Mouse (Mus musculus): ENCODE measurements around the gene Afm. TPM values are rescaled to one million over a fixed set of nuclear protein-coding genes. Genes with fewer than 3 reads are reported as not detected.

The Afm gene
- total and polyA plus RNA-seq, 2 experiments from 2014 or later = not detected

DNA sequence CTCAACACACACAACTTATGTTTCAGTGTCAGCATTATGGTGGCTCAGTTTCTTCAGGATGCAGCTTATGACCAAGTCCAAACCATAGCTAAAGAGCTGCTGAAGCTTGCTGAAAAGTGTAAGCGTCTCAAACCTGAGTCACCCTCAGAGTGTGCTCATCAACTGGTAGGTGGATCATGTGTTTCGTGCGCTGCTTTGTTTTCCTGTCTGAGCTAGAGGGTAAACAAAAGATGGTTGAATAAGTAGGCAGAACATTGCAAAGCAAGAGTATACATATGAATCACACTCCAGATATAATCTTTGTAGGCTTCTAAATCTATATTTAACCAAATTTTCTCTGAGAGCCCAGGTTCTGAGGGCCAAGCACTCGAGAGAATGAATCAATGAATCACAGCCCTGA is 45.4 kb downstream of the Afm start:
- H3K9ac ChIP-seq (replicated peaks; ENCODE audit: low read length) = no peak overlapping the region
- no peaks in the 10 kb centered on the region for H3K9me3 ChIP-seq (ENCODE audit: low read length)
- H3K36me3 ChIP-seq (ENCODE audit: insufficient read depth, low read length) = no peaks in the 10 kb centered on the region
- TF ChIP-seq CTCF (IDR thresholded peaks at IDR 0.05; ENCODE audit: low read depth) = no peak
- whole genome bisulfite sequencing = 86% methylated on average over 4 of the region's 4 CpGs
- no peak overlapping the region for H3K27ac ChIP-seq
- H3K27me3 ChIP-seq (ENCODE audit: insufficient read depth, low read length) = no peaks in the 10 kb centered on the region
- ATAC-seq (no peak), DNase-seq (ENCODE audit: low spot score) (no peak)
- H3K4me2 ChIP-seq (ENCODE audit: low read depth, low read length) = no peak overlapping the region
- no peaks in the 10 kb centered on the region for H3K4me1 ChIP-seq (ENCODE audit: insufficient read depth, low read length)
- no peak overlapping the region for H3K4me3 ChIP-seq (ENCODE audit: low read length)

- H3K4me2 ChIP-seq (ENCODE audit: low read depth, low read length) = no peak overlapping the region
- H3K27ac ChIP-seq = no peak overlapping the region
- DNase-seq (ENCODE audit: low spot score) (no peak), ATAC-seq (no peak)
- TF ChIP-seq CTCF (IDR thresholded peaks at IDR 0.05; ENCODE audit: low read depth) = no peak
- H3K4me1 ChIP-seq (ENCODE audit: insufficient read depth, low read length) = no peaks in the 10 kb centered on the region
- no peaks in the 10 kb centered on the region for H3K9me3 ChIP-seq (ENCODE audit: low read length)
- H3K4me3 ChIP-seq (ENCODE audit: low read length) = no peak overlapping the region
- no peaks in the 10 kb centered on the region for H3K27me3 ChIP-seq (ENCODE audit: insufficient read depth, low read length)
- no peaks in the 10 kb centered on the region for H3K36me3 ChIP-seq (ENCODE audit: insufficient read depth, low read length)
- H3K9ac ChIP-seq (replicated peaks; ENCODE audit: low read length) = no peak overlapping the region
- WGBS = 80% methylated on average over 6 of the region's 6 CpGs
These were observed 46.5 kb downstream of the Afm start for GRCm38 (mm10) chr5:90565205-90565604.

- Histone ChIP-seq H3K9me3 (ENCODE audit: low read length) (no peaks in the 10 kb centered on the region), H3K27me3 (ENCODE audit: insufficient read depth, low read length) (no peaks in the 10 kb centered on the region), H3K36me3 (ENCODE audit: insufficient read depth, low read length) (no peaks in the 10 kb centered on the region), H3K4me1 (ENCODE audit: insufficient read depth, low read length) (no peaks in the 10 kb centered on the region), H3K4me2 (ENCODE audit: low read depth, low read length) (no peak overlapping the region), H3K4me3 (ENCODE audit: low read length) (no peak overlapping the region), H3K9ac (replicated peaks; ENCODE audit: low read length) (no peak overlapping the region), H3K27ac (no peak overlapping the region)
- WGBS = 84% methylated on average over 5 of the region's 5 CpGs
- ATAC-seq (no peak), DNase-seq (ENCODE audit: low spot score) (no peak)
- TF ChIP-seq CTCF (IDR thresholded peaks at IDR 0.05; ENCODE audit: low read depth) = no peak
These were observed 49.1 kb downstream of the Afm start for GRCm38 (mm10) chr5:90567788-90568187.

DNA sequence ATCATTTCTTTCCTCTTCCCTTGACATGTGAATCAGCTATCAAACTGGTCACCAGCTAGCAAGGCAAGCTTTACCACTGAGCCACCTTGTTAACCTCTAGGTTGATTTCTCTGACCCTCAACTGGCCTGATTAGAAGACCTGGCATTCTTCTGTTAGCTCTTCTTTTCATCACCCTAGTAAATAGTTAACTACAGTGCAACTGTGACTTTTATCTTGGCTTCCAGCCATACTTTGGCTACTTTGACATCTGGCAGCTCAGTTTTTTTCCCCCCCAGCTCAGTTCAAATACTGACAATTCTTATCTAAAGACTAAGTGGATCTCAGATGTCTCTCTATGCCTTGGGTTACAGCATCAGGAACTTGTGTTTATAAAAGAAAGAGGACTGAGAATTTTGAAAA is 49.6 kb downstream of the Afm start:
- no peak overlapping the region for H3K27ac ChIP-seq
- no peak for TF ChIP-seq CTCF (IDR thresholded peaks at IDR 0.05; ENCODE audit: low read depth)
- ATAC-seq (no peak), DNase-seq (ENCODE audit: low spot score) (peak; percentile 22)
- H3K27me3 ChIP-seq (ENCODE audit: insufficient read depth, low read length) = no peaks in the 10 kb centered on the region
- no peak overlapping the region for H3K4me3 ChIP-seq (ENCODE audit: low read length)
- H3K9me3 ChIP-seq (ENCODE audit: low read length) = no peaks in the 10 kb centered on the region
- no peaks in the 10 kb centered on the region for H3K36me3 ChIP-seq (ENCODE audit: insufficient read depth, low read length)
- no peaks in the 10 kb centered on the region for H3K4me1 ChIP-seq (ENCODE audit: insufficient read depth, low read length)
- no peak overlapping the region for H3K4me2 ChIP-seq (ENCODE audit: low read depth, low read length)
- H3K9ac ChIP-seq (replicated peaks; ENCODE audit: low read length) = no peak overlapping the region

- peak overlapping the region; percentile 2; the same call in 1 of the 2 replicates for H3K4me2 ChIP-seq (ENCODE audit: low read depth, low read length)
- TF ChIP-seq CTCF (IDR thresholded peaks at IDR 0.05; ENCODE audit: low read depth) = no peak
- no peaks in the 10 kb centered on the region for H3K36me3 ChIP-seq (ENCODE audit: insufficient read depth, low read length)
- H3K9me3 ChIP-seq (ENCODE audit: low read length) = no peaks in the 10 kb centered on the region
- no peak overlapping the region for H3K27ac ChIP-seq
- H3K4me1 ChIP-seq (ENCODE audit: insufficient read depth, low read length) = no peaks in the 10 kb centered on the region
- no peak overlapping the region for H3K9ac ChIP-seq (replicated peaks; ENCODE audit: low read length)
- no peak overlapping the region for H3K4me3 ChIP-seq (ENCODE audit: low read length)
- no peak for ATAC-seq
- peak; percentile 45 for DNase-seq (ENCODE audit: low spot score)
- 21% methylated on average over 3 of the region's 3 CpGs for WGBS
- no peaks in the 10 kb centered on the region for H3K27me3 ChIP-seq (ENCODE audit: insufficient read depth, low read length)
These were observed 52.5 kb downstream of the Afm start for GRCm38 (mm10) chr5:90571216-90571615.

DNA sequence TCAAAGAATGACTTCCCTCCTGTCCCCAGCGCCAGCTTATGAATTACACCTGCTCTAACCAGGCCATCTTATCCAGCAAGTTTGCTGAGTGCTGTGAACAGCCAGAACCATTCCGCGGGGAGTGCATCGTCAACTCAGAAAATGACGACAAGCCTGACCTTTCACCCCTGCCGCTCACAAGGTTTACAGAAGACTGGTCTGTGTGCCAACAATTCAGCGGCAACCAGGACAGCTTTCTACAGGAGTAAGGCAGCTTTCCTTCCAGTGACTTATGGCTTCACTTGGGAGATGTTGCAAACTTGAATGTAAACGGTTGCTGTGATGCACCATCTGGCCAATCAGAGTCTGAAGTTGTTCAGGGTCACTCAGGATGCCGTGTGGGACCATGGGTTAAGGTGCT is 59.0 kb downstream of the Afm start:
- Histone ChIP-seq H3K4me2 (ENCODE audit: low read depth, low read length) (no peak overlapping the region), H3K27ac (no peak overlapping the region), H3K27me3 (ENCODE audit: insufficient read depth, low read length) (no peaks in the 10 kb centered on the region), H3K9me3 (ENCODE audit: low read length) (no peaks in the 10 kb centered on the region), H3K36me3 (ENCODE audit: insufficient read depth, low read length) (no peaks in the 10 kb centered on the region), H3K4me3 (ENCODE audit: low read length) (no peak overlapping the region), H3K4me1 (ENCODE audit: insufficient read depth, low read length) (no peaks in the 10 kb centered on the region), H3K9ac (replicated peaks; ENCODE audit: low read length) (no peak overlapping the region)
- 77% methylated on average over 9 of the region's 9 CpGs for WGBS
- DNase-seq (ENCODE audit: low spot score) (no peak), ATAC-seq (no peak)
- no peak for TF ChIP-seq CTCF (IDR thresholded peaks at IDR 0.05; ENCODE audit: low read depth)

DNA sequence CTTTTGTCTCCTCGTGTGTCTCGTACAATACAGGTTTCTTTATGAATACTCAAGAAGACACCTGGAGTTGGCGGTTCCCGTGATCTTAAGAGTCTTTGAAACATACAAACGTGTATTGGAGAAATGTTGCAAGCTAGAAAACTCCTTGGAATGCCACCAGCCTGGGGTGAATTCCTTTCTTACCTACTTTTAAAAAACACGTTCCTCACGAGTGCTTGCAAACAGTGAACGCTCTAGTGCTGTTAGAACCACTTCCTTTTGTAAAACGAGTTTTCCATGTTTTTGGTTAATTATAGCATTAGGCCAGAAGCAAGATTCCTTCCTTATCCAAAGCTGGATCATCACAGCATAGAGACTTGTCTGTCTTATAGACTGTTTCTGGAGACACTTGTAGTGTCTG is 60.8 kb downstream of the Afm start:
- H3K4me2 ChIP-seq (ENCODE audit: low read depth, low read length) = no peak overlapping the region
- H3K9ac ChIP-seq (replicated peaks; ENCODE audit: low read length) = no peak overlapping the region
- no peak for TF ChIP-seq CTCF (IDR thresholded peaks at IDR 0.05; ENCODE audit: low read depth)
- ATAC-seq (no peak), DNase-seq (ENCODE audit: low spot score) (no peak)
- no peaks in the 10 kb centered on the region for H3K36me3 ChIP-seq (ENCODE audit: insufficient read depth, low read length)
- H3K4me3 ChIP-seq (ENCODE audit: low read length) = no peak overlapping the region
- no peaks in the 10 kb centered on the region for H3K9me3 ChIP-seq (ENCODE audit: low read length)
- H3K27me3 ChIP-seq (ENCODE audit: insufficient read depth, low read length) = no peaks in the 10 kb centered on the region
- H3K4me1 ChIP-seq (ENCODE audit: insufficient read depth, low read length) = no peaks in the 10 kb centered on the region
- WGBS = 92% methylated on average over 9 of the region's 9 CpGs
- no peak overlapping the region for H3K27ac ChIP-seq

Data from hindbrain, postnatal 0 days (tissue).